Comparison of ENCODE assay signal across 8 mouse cellular contexts in genomic region chr16:11174671-11175081, GRCm38 (mm10). TPM values are rescaled to one million over a fixed set of nuclear protein-coding genes. Genes with fewer than 3 reads are reported as not detected.
DNase-seq lines count a peak whose midpoint lies in the region; ATAC-seq and TF ChIP-seq lines count a peak whose summit lies in the region.

No protein-coding gene starts in this region.

- peak; percentile 81 for TF ChIP-seq CTCF in stomach, postnatal 0 days (IDR thresholded peaks at IDR 0.05; ENCODE audit: low read depth)

- H3K27me3 ChIP-seq in forebrain, embryonic 12.5 days: 0 out of 2 replicates have a peak, but pooled peaks cover 9% of the 10 kb centered on the region
- H3K27me3 ChIP-seq in liver, embryonic 15.5 days: no peaks in the 10 kb centered on the region
- no peaks in the 10 kb centered on the region for H3K27me3 ChIP-seq in stomach, postnatal 0 days (ENCODE audit: control insufficient read depth, insufficient read depth, low read length)

- no peaks in the 10 kb centered on the region for H3K36me3 ChIP-seq in forebrain, embryonic 12.5 days (replicated peaks)
- H3K36me3 ChIP-seq in liver, embryonic 15.5 days (replicated peaks): peaks cover 5% of the 10 kb centered on the region; the same call in 1 of the 2 replicates
- no peaks in the 10 kb centered on the region for H3K36me3 ChIP-seq in stomach, postnatal 0 days (ENCODE audit: control insufficient read depth, insufficient read depth, low read length)

- peaks cover 7% of the 10 kb centered on the region for H3K4me1 ChIP-seq in brown adipose tissue, adult 24 weeks (ENCODE audit: control insufficient read depth, insufficient read depth, insufficient read length, low read length)
- H3K4me1 ChIP-seq in forebrain, embryonic 12.5 days: peaks cover 19% of the 10 kb centered on the region
- peaks cover 58% of the 10 kb centered on the region for H3K4me1 ChIP-seq in liver, embryonic 15.5 days (replicated peaks)
- no peaks in the 10 kb centered on the region for H3K4me1 ChIP-seq in stomach, postnatal 0 days (replicated peaks; ENCODE audit: control insufficient read depth, insufficient read depth)

- H3K9me3 ChIP-seq in forebrain, embryonic 12.5 days: no peaks in the 10 kb centered on the region
- no peaks in the 10 kb centered on the region for H3K9me3 ChIP-seq in liver, embryonic 15.5 days (replicated peaks)
- H3K9me3 ChIP-seq in stomach, postnatal 0 days (ENCODE audit: control insufficient read depth, low read length): no peaks in the 10 kb centered on the region

- H3K4me2 ChIP-seq in forebrain, embryonic 12.5 days: peak overlapping the region; percentile 81
- peak overlapping the region; percentile 80 for H3K4me2 ChIP-seq in liver, embryonic 15.5 days
- peak overlapping the region; percentile 70 for H3K4me2 ChIP-seq in stomach, postnatal 0 days (replicated peaks; ENCODE audit: low read depth)

- TF ChIP-seq EP300 in stomach, postnatal 0 days (optimal IDR thresholded peaks at IDR 0.05): no peak

- intact Hi-C loops in heart, postnatal 14 days (cut with DNase I): loop anchor here (2.0 to 5.0 kb wide), 3 partner anchors 38 to 302 kb away; no protein-coding TSS in a partner anchor

- peak; percentile 12; the same call in 1 of the 2 replicates for ATAC-seq in forebrain, embryonic 12.5 days (ENCODE audit: low FRiP score)
- no peak for ATAC-seq in liver, embryonic 15.5 days (ENCODE audit: insufficient read depth)
- no peak for ATAC-seq in stomach, postnatal 0 days (ENCODE audit: low FRiP score, low TSS enrichment)

- H3K4me3 ChIP-seq in brown adipose tissue, adult 24 weeks (ENCODE audit: insufficient read depth, low read depth, low read length): peak overlapping the region; percentile 89
- peak overlapping the region; percentile 89 for H3K4me3 ChIP-seq in forebrain, embryonic 12.5 days (replicated peaks)
- peak overlapping the region; percentile 79 for H3K4me3 ChIP-seq in liver, embryonic 15.5 days (replicated peaks)
- H3K4me3 ChIP-seq in stomach, postnatal 0 days (ENCODE audit: low read depth, low read length): peak overlapping the region; percentile 99

- H3K9ac ChIP-seq in forebrain, embryonic 12.5 days: no peak overlapping the region
- H3K9ac ChIP-seq in liver, embryonic 15.5 days: peak overlapping the region; percentile 84; the same call in 1 of the 2 replicates
- peak overlapping the region; percentile 93; the same call in 1 of the 2 replicates for H3K9ac ChIP-seq in stomach, postnatal 0 days (ENCODE audit: low read length)

- peak; percentile 52 for DNase-seq in ES-CJ7 (ENCODE audit: low read depth, low spot score)
- peak; percentile 43 to 57 for DNase-seq in heart, postnatal 14 days
- DNase-seq in kidney, postnatal 4 days: peak; percentile 70 to 82
- peak; percentile 59 for DNase-seq in neural tube, embryonic 10.5 days (ENCODE audit: extremely low spot score, low spot score)
- peak; percentile 76 for DNase-seq in stomach, postnatal 0 days (ENCODE audit: low spot score)

- no peak overlapping the region for H3K27ac ChIP-seq in brown adipose tissue, adult 24 weeks (replicated peaks; ENCODE audit: low read depth, low read length)
- H3K27ac ChIP-seq in forebrain, embryonic 12.5 days: 0 out of 2 replicates have a peak overlapping the region, but pooled peaks have one; percentile 90
- H3K27ac ChIP-seq in liver, embryonic 15.5 days (replicated peaks): peak overlapping the region; percentile 95
- H3K27ac ChIP-seq in stomach, postnatal 0 days (replicated peaks): peak overlapping the region; percentile 96

- WGBS in forebrain, embryonic 12.5 days: 8% methylated on average over 10 of the region's 10 CpGs
- 4% methylated on average over 10 of the region's 10 CpGs for WGBS in liver, embryonic 15.5 days (ENCODE audit: insufficient replicate concordance)
- 10% methylated on average over 10 of the region's 10 CpGs for WGBS in stomach, postnatal 0 days

RNA-seq across cellular contexts. Expression of gene Zc3h7a, which starts 1.5 kb away (rescaled TPM):
- polyA plus RNA-seq in brown adipose tissue, adult 24 weeks (2012; ENCODE audit: insufficient read depth, insufficient read length, missing spikeins): 21.5 and 24.2 TPM in 2 replicates
- polyA plus RNA-seq in forebrain, embryonic 12.5 days (2016; fragmentation: Nextera tagmentation; extraction: Ambion mirVana): 91.5 and 106 TPM in 2 replicates
- 10 to 100 TPM; 38.8 to 39.5 TPM for total RNA-seq in heart, postnatal 14 days (2021)
- polyA plus RNA-seq in liver, embryonic 15.5 days (2015; fragmentation: Nextera tagmentation; extraction: Ambion mirVana): 33.2 and 38.4 TPM in 2 replicates
- 36.7 and 37.4 TPM in 2 replicates for polyA plus RNA-seq in stomach, postnatal 0 days (2015; fragmentation: Nextera tagmentation; extraction: Ambion mirVana)

RNA-seq across cellular contexts. Expression of gene Rsl1d1, which starts 28.5 kb away (rescaled TPM):
- polyA plus RNA-seq in brown adipose tissue, adult 24 weeks (2012; ENCODE audit: insufficient read depth, insufficient read length, missing spikeins): 49.0 and 53.6 TPM in 2 replicates
- 220 and 228 TPM in 2 replicates for polyA plus RNA-seq in forebrain, embryonic 12.5 days (2016; fragmentation: Nextera tagmentation; extraction: Ambion mirVana)
- 10 to 100 TPM; 49.1 to 49.9 TPM for total RNA-seq in heart, postnatal 14 days (2021)
- polyA plus RNA-seq in liver, embryonic 15.5 days (2015; fragmentation: Nextera tagmentation; extraction: Ambion mirVana): 75.3 and 84.3 TPM in 2 replicates
- 90.4 and 91.7 TPM in 2 replicates for polyA plus RNA-seq in stomach, postnatal 0 days (2015; fragmentation: Nextera tagmentation; extraction: Ambion mirVana)

RNA-seq across cellular contexts. Expression of gene Txndc11, which starts 40.2 kb away (rescaled TPM):
- 12.3 and 12.6 TPM in 2 replicates for polyA plus RNA-seq in brown adipose tissue, adult 24 weeks (2012; ENCODE audit: insufficient read depth, insufficient read length, missing spikeins)
- polyA plus RNA-seq in forebrain, embryonic 12.5 days (2016; fragmentation: Nextera tagmentation; extraction: Ambion mirVana): 28.3 and 30.9 TPM in 2 replicates
- 10 to 100 TPM; 17.9 to 19.4 TPM for total RNA-seq in heart, postnatal 14 days (2021)
- 15.7 and 15.9 TPM in 2 replicates for polyA plus RNA-seq in liver, embryonic 15.5 days (2015; fragmentation: Nextera tagmentation; extraction: Ambion mirVana)
- 27.5 and 29.2 TPM in 2 replicates for polyA plus RNA-seq in stomach, postnatal 0 days (2015; fragmentation: Nextera tagmentation; extraction: Ambion mirVana)
